Mouse (Mus musculus) C2C12 (cell line): Measurements from ENCODE around the gene Il2rb. TPM values are rescaled to one million over a fixed set of nuclear protein-coding genes. Genes with fewer than 3 reads are reported as not detected.
A peak's percentile ranks its signal among the peaks of the same experiment; 100 is the strongest.

ENCODE experiments used
- H3K27me3 ChIP-seq: one replicate; pipeline ENCODE4 v1.6.1; 2011; ENCODE audit not compliant: control insufficient read depth, insufficient read depth, insufficient read length
- H3K36me3 ChIP-seq: one replicate; pipeline ENCODE4 v1.6.1; 2011; ENCODE audit not compliant: control insufficient read depth, insufficient read depth
- H3K4me3 ChIP-seq: one replicate; pipeline ENCODE4 v1.5.1; 2011; ENCODE audit warnings: mild to moderate bottlenecking, control low read depth; ENCODE audit not compliant: poor library complexity, insufficient read depth, severe bottlenecking
- H3K79me2 ChIP-seq: one replicate; pipeline ENCODE4 v1.6.1; 2011; ENCODE audit not compliant: control insufficient read depth, insufficient read depth
- H3K79me3 ChIP-seq: one replicate; pipeline ENCODE4 v1.6.1; 2011; ENCODE audit warnings: low read depth, control low read depth
- H3ac ChIP-seq: one replicate; pipeline ENCODE3; 2011; ENCODE audit warnings: low read depth; ENCODE audit not compliant: control insufficient read depth, insufficient read length
- CEBPB ChIP-seq: IDR thresholded peaks from one replicate; pipeline ENCODE4 v1.6.1; 2011; ENCODE audit warnings: low read depth, mild to moderate bottlenecking, control low read depth, moderate library complexity
- CTCF ChIP-seq: IDR thresholded peaks from one replicate; pipeline ENCODE4 v1.5.1; 2011; ENCODE audit not compliant: control insufficient read depth, insufficient read depth, insufficient read length
- FOSL1 ChIP-seq: IDR thresholded peaks from one replicate; pipeline ENCODE4 v1.8.0; 2011; ENCODE audit warnings: mild to moderate bottlenecking, low read length; ENCODE audit not compliant: poor library complexity, insufficient read depth, severe bottlenecking
- MAX ChIP-seq: IDR thresholded peaks from one replicate; pipeline ENCODE4 v1.6.1; 2011; ENCODE audit warnings: mild to moderate bottlenecking, control low read depth
- MYOD1 ChIP-seq: IDR thresholded peaks from one replicate; pipeline ENCODE4 v1.6.1; 2011; ENCODE audit warnings: low read depth; ENCODE audit not compliant: control insufficient read depth, insufficient read length
- MYOG ChIP-seq: IDR thresholded peaks from one replicate; pipeline ENCODE4 v1.6.1; 2011; ENCODE audit not compliant: control insufficient read depth, insufficient read length; ENCODE audit errors: extremely low read depth
- USF1 ChIP-seq: IDR thresholded peaks from one replicate; pipeline ENCODE4 v1.6.1; 2011; ENCODE audit warnings: low read depth, mild to moderate bottlenecking, control low read depth, moderate library complexity
- polyA plus RNA-seq: library from polyadenylated mRNA; unstranded; fragments of >200 nt; fragmentation: generic; extraction: Trizol; gene quantifications from one replicate; pipeline ENCODE4 v1.2.1, GENCODE M21; 2012; ENCODE audit warnings: missing spikeins

Il2rb gene
- polyA plus RNA-seq, 1 experiment: 0.01 TPM

- Histone ChIP-seq H3K27me3 (no peaks in the 10 kb centered on the region), H3K4me3 (no peak overlapping the region), H3ac (no peak overlapping the region), H3K79me3 (no peaks in the 10 kb centered on the region), H3K79me2 (no peaks in the 10 kb centered on the region), H3K36me3 (no peaks in the 10 kb centered on the region)
- TF ChIP-seq FOSL1 (no peak), USF1 (no peak), MAX (no peak), MYOD1 (no peak), CTCF (no peak), CEBPB (no peak)
These were observed 45.9 kb downstream of the Il2rb start for GRCm38 (mm10) chr15:78449131-78449530.

GRCm38 (mm10) chr15:78447746-78448535 lies 47.1 kb downstream of the Il2rb start:
- Histone ChIP-seq H3K4me3 (no peak overlapping the region), H3K79me2 (no peaks in the 10 kb centered on the region)
- TF ChIP-seq MYOD1 (no peak), USF1 (no peak), MAX (peak; percentile 49), FOSL1 (no peak), CTCF (peak; percentile 87)

DNA sequence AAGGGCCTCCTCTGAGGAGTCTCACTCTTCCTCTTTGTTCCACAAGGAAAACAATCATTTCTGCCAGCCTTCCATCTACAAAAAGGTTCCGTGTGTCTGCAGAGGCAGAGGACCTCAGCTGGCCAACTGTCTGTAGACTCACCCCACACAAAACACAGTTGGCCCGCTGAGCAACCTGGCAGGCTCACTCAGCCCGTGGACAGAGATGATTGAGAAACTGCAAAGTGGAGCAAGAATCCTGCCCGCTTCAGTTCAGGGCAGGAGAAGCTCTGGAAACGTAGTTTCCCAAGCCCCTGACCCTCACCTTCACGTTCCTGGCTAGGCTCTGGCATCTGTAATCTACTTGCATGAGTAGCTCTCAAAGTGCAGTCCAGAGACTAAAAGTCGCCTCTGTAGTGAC lies 48.0 kb downstream of the Il2rb start:
- Histone ChIP-seq H3K4me3 (no peak overlapping the region), H3K27me3 (no peaks in the 10 kb centered on the region), H3K36me3 (no peaks in the 10 kb centered on the region), H3ac (no peak overlapping the region), H3K79me3 (no peaks in the 10 kb centered on the region), H3K79me2 (no peaks in the 10 kb centered on the region)
- TF ChIP-seq MYOD1 (no peak), CEBPB (no peak), MAX (no peak), USF1 (no peak), MYOG (no peak), CTCF (no peak), FOSL1 (no peak)

More at GRCm38 (mm10) chr15:78447746-78448535, 47.1 kb downstream of the Il2rb start:
- H3ac ChIP-seq: peak overlapping the region; percentile 21
- H3K36me3 ChIP-seq: no peaks in the 10 kb centered on the region
- no peaks in the 10 kb centered on the region for H3K79me3 ChIP-seq
- H3K27me3 ChIP-seq: no peaks in the 10 kb centered on the region

DNA sequence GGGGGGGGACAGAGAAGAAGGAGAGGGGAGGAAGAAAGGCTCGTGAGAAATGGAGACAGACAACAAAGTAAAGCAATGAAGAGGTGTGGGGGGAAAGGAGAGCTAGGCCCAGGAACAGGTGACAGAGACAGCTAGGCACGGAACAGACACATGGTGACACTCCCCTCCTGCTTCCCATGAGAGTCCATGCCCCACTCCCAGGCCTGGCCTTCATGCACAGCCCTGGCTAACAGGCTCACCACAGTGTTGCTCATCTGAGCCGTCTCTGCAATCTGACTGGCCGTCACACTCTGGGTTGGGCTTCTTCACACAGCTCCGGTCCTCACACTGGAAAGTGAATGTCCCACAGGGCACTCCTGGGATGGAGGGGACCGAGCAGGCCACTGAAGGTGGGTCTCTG lies 51.2 kb downstream of the Il2rb start:
- H3K27me3 ChIP-seq: no peaks in the 10 kb centered on the region
- H3K36me3 ChIP-seq: no peaks in the 10 kb centered on the region
- no peak for TF ChIP-seq FOSL1
- no peak for TF ChIP-seq CTCF
- no peak for TF ChIP-seq USF1
- no peak for TF ChIP-seq CEBPB
- TF ChIP-seq MAX: no peak
- no peak for TF ChIP-seq MYOD1
- TF ChIP-seq MYOG: no peak
- H3K79me3 ChIP-seq: no peaks in the 10 kb centered on the region
- H3K4me3 ChIP-seq: no peak overlapping the region
- no peak overlapping the region for H3ac ChIP-seq
- no peaks in the 10 kb centered on the region for H3K79me2 ChIP-seq

DNA sequence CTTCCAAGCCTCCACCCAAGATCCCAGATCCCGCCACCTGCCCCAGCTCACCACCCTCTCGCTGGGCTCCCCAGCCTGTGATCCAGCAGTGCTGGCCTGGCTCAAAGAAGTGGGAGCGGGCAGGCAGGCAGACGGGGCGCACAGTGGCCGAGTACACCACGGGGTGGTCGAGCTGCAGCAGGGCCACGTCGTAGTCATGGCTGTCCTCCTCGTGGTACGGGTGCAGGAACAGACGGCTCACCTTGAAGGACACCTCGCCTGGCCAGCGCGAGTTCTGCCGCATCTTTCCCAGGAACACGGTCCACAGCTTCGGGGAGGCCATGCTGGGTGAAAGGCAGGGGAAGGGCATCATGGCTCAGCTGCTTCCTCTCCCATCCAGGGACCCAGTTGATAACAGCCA lies 52.8 kb downstream of the Il2rb start:
- H3K4me3 ChIP-seq: no peak overlapping the region
- no peaks in the 10 kb centered on the region for H3K36me3 ChIP-seq
- no peaks in the 10 kb centered on the region for H3K79me2 ChIP-seq
- no peak for TF ChIP-seq MYOG
- TF ChIP-seq MAX: no peak
- TF ChIP-seq FOSL1: no peak
- no peak for TF ChIP-seq MYOD1
- TF ChIP-seq USF1: no peak
- TF ChIP-seq CTCF: no peak
- no peak for TF ChIP-seq CEBPB
- H3ac ChIP-seq: no peak overlapping the region
- no peaks in the 10 kb centered on the region for H3K27me3 ChIP-seq
- no peaks in the 10 kb centered on the region for H3K79me3 ChIP-seq

DNA sequence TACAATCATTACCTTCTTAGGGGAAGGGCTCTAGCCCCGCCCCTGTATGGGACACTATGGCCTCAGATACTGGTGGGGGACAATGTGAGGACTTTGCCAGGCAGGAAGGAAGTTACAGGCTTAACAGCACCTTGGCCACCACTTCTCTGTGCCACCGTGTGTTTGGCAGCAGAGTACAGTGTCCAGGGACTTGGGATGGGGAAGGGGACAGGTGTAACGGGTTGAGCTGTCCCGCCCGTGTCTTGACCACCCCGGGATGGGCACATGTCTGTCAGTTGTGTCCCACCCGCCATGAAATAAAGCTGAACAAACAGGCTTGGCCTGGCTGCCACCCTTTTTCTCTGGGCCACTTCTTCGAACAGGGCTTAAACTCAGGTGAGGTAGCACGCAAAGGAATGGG lies 56.1 kb downstream of the Il2rb start:
- no peaks in the 10 kb centered on the region for H3K79me3 ChIP-seq
- H3ac ChIP-seq: no peak overlapping the region
- TF ChIP-seq CEBPB (no peak), USF1 (no peak), MYOD1 (no peak), MAX (no peak), CTCF (no peak), FOSL1 (no peak), MYOG (no peak)
- no peaks in the 10 kb centered on the region for H3K27me3 ChIP-seq
- no peak overlapping the region for H3K4me3 ChIP-seq
- H3K79me2 ChIP-seq: no peaks in the 10 kb centered on the region
- peaks cover 25% of the 10 kb centered on the region for H3K36me3 ChIP-seq
